Mouse (Mus musculus) ES-Bruce4 (cell line): Measurements from ENCODE around the gene Slc2a1.
A peak's percentile ranks its signal among the peaks of the same experiment; 100 is the strongest.

ENCODE experiments used
- CTCF ChIP-seq: IDR thresholded peaks from one replicate; pipeline ENCODE4 v1.8.1; 2011; ENCODE audit warnings: low read depth, low read length
- EP300 ChIP-seq: IDR thresholded peaks from 2 replicates; pipeline ENCODE4 v1.6.1; 2011; ENCODE audit warnings: low read depth, low read length; ENCODE audit not compliant: insufficient read depth
- POLR2A ChIP-seq: IDR thresholded peaks from one replicate; pipeline ENCODE4 v1.8.1; 2011; ENCODE audit warnings: low read length; ENCODE audit not compliant: insufficient read depth

DNA sequence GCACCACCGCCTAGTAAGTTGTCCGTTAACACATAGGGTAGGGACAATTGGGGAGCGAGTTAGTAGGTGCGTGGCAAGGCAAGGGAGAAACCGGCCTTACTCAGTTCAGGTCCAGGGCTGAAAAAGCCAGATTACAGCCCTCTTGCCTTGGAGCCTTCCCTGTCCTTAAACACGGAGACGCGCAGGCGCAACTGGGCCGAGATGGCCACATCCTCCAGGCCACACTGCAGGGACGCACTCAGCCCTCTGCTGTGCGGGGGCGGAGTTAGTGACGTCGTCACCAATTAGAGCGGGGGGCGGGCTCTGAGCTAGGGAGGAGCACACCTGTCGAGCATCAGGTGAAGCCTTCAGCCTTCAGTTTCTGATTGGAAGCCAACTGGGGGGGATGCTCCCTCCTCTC is 29.7 kb downstream of the Slc2a1 start:
- TF ChIP-seq CTCF (no peak), EP300 (peak; percentile 36; the same call in 1 of the 2 replicates), POLR2A (peak; percentile 21)
